Mouse (Mus musculus) kidney, adult 10 weeks (tissue): ENCODE data around the gene Fras1. TPM values are rescaled to one million over a fixed set of nuclear protein-coding genes. Genes with fewer than 3 reads are reported as not detected.

ENCODE experiments used
- polyA plus RNA-seq: library from polyadenylated mRNA; stranded (reverse); fragments of 350-450 nt; fragmentation: Illumina TruSeq; extraction: RNeasy Lipid Tissue Mini Kit (QIAGEN cat#74804); gene quantifications from one replicate; pipeline ENCODE4 v1.2.3, GENCODE M21; 2014; ENCODE audit warnings: low read depth, low replicate concordance

Gene Fras1
- polyA plus RNA-seq: 2.8 TPM

DNA sequence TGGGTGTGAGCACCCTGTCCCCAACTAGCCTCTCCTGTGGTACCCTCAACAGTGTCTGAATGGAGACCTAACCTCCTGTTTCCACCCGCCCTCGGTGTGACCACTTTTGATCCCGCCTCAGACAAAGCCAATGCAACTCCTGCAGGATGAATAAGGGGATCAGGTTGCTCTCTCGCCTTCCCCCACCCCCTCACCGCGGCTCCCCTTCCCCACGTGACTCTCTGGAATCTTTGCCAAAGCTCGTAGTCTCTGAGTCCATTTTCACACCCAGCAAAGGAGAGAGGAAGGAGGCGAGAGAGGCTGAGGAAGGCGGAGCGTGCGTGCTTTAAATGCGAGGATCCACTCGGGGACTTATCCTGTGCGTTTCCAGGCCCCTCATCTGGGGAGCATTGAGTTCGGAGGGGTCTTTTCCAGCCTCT lies at the start of gene Fras1:
Fras1 (plus strand) TSS at position 389 of the 419 bp plus-strand sequence.

DNA sequence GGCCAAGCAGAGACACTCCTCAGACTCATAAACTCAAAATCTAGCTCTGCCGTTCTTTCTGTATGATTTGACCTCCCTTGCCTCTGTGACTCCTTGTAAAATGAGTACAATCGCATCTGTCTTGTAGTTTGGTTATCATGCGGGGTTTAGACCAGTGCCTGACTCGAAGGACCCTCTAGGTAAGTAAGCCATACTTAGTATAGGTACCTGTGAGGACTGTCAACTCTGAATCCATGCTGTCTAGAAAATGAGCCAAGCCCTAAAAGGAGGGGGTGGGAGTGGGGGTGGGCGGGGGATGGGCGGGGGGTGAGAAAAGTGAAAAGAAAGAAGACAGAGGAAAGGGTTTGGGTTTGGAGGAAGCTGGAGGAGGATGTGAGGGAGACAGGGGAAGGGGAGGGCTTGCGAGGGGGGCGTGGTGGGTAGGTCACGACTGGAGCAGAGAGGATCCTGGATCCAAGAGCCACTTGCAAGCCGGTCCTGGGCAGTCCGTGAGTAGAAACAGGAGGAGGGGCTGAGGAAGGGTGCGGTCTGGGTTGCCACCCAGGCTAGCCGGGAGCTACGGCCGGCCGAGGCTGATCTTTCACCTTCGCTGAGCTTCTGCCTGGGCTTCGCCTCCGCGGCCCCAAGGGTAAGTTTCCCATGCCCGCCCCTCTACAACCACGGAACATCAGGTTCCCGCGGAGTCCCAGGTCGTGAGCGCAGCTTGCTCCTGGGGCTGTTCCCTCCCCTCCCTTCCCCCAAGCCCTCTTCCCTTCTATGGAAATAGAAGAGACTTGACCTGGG lies 419.4 kb downstream of the Fras1 start, which contains the start of gene Anxa3:
Anxa3 (plus strand) TSS at position 404 of the 783 bp plus-strand sequence.

Other genes with a start within 250 kb of the Fras1 start
- gene Cnot6l, start 209.8 kb upstream of the Fras1 start, polyA plus RNA-seq: 98.5 TPM
- gene Mrpl1, start 164.5 kb upstream of the Fras1 start, polyA plus RNA-seq: 71.5 TPM